Mouse (Mus musculus) midbrain, embryonic 14.5 days (tissue): ENCODE measurements at regions not wholly inside any gene's neighbourhood (a gene's known extent, or its start where the extent isn't known, plus 50 kb on each side); places are given as distances from the start of the nearest gene placed in this dataset.

Experiments used
- ATAC-seq: fragments of 200-750 bp; cut with Nextera tagmentation; 2 replicates; pipeline ENCODE4 v1.8.0; 2017; ENCODE audit warnings: moderate number of reproducible peaks, moderate library complexity; ENCODE audit not compliant: low FRiP score, low TSS enrichment
- DNase-seq: peaks from one replicate; pipeline ENCODE4 v3.0.0-alpha.2; 2015
- H3K27ac ChIP-seq: fragments of 300-500 bp; sonication (generic); replicated peaks from 2 replicates; pipeline ENCODE4 v1.5.1; 2014; ENCODE audit warnings: mild to moderate bottlenecking, low read depth, low read length, moderate library complexity
- H3K27me3 ChIP-seq: fragments of 300-500 bp; sonication (generic); 2 replicates; pipeline ENCODE4 v1.6.1; 2014; ENCODE audit warnings: low read length, control low read depth, mixed read lengths; ENCODE audit not compliant: control insufficient read depth, insufficient read depth
- H3K36me3 ChIP-seq: fragments of 300-500 bp; sonication (generic); 2 replicates; pipeline ENCODE4 v1.6.1; 2014; ENCODE audit warnings: low read length, control low read depth; ENCODE audit not compliant: control insufficient read depth, insufficient read depth
- H3K4me1 ChIP-seq: fragments of 300-500 bp; sonication (generic); 2 replicates; pipeline ENCODE4 v1.6.1; 2014; ENCODE audit warnings: mild to moderate bottlenecking, antibody characterized with exemption, low read length, control low read depth; ENCODE audit not compliant: control insufficient read depth, insufficient read depth
- H3K4me2 ChIP-seq: fragments of 300-500 bp; sonication (generic); 2 replicates; pipeline ENCODE4 v1.6.1; 2014; ENCODE audit warnings: mild to moderate bottlenecking, low read length, moderate library complexity
- H3K4me3 ChIP-seq: fragments of 300-500 bp; sonication (generic); replicated peaks from 2 replicates; pipeline ENCODE4 v1.5.1; 2014; ENCODE audit warnings: low read depth, low read length
- H3K9ac ChIP-seq: fragments of 300-500 bp; sonication (generic); replicated peaks from 2 replicates; pipeline ENCODE4 v1.6.1; 2014; ENCODE audit warnings: mild to moderate bottlenecking, low read length, moderate library complexity
- H3K9me3 ChIP-seq: fragments of 300-500 bp; sonication (generic); 2 replicates; pipeline ENCODE4 v1.6.1; 2016; ENCODE audit warnings: low read length, control low read depth, mixed read lengths; ENCODE audit not compliant: control insufficient read depth
- WGBS: fragments of 180-500 bp; shearing (Covaris S2); extraction: QIAGEN DNeasy Blood & Tissue Kit; methylation state at CpG from one replicate; pipeline ENCODE4 v1.1.7; 2014; 5-methylcytosine and 5-hydroxymethylcytosine counted together

DNA sequence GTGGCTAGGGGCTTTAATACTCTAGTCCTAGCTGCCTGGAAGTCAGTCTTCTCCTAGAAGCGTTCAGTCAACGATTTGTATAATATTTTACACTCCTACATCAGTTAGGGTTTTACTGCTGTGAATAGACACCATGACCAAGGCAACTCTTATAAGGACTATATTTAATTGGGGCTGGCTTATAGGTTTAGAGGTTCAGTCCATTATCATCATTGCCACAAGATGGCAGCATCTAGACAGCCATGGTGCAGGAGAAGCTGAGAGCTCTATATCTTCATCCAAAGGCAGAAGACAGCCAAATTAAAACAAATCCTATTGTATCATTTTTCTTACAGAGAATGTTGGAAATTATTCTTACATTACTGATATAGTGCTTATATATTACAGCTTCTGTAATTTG lies 167.0 kb upstream of the Ndn start:
- Histone ChIP-seq H3K9me3 (no peaks in the 10 kb centered on the region), H3K36me3 (peaks cover 12% of the 10 kb centered on the region; the same call in 1 of the 2 replicates), H3K9ac (no peak overlapping the region), H3K27me3 (no peaks in the 10 kb centered on the region), H3K4me2 (no peak overlapping the region), H3K4me1 (no peaks in the 10 kb centered on the region), H3K4me3 (no peak overlapping the region), H3K27ac (no peak overlapping the region)
- ATAC-seq, result no peak
- DNase-seq, result peak; percentile 51
- WGBS, result 50% methylated on average over 2 of the region's 2 CpGs

DNA sequence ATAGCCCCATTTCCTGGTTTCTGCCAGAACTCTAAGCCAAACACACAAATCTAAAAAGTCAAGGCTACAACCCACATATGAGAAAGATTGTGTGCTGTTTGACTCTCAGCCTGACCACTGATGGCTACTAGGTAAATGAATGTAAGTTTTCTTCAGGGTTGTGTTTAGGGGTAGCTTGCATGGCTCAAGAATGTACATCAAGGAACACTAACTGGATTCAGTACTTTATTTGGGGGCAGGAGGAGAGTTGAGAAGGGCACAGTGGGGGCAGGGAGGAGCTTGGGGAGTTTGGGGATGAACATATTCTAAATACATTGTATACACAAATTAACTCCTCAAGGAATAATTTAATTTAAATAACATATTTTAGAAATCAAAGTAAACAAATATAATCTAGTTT lies 137.8 kb upstream of the Ndn start:
- Histone ChIP-seq H3K4me1 (0 out of 2 replicates have a peak, but pooled peaks cover 3% of the 10 kb centered on the region), H3K4me3 (peak overlapping the region; percentile 31), H3K27ac (no peak overlapping the region), H3K27me3 (no peaks in the 10 kb centered on the region), H3K36me3 (peaks cover 16% of the 10 kb centered on the region), H3K4me2 (peak overlapping the region; percentile 59), H3K9me3 (no peaks in the 10 kb centered on the region), H3K9ac (no peak overlapping the region)
- no peak for ATAC-seq
- DNase-seq, result peak; percentile 9

DNA sequence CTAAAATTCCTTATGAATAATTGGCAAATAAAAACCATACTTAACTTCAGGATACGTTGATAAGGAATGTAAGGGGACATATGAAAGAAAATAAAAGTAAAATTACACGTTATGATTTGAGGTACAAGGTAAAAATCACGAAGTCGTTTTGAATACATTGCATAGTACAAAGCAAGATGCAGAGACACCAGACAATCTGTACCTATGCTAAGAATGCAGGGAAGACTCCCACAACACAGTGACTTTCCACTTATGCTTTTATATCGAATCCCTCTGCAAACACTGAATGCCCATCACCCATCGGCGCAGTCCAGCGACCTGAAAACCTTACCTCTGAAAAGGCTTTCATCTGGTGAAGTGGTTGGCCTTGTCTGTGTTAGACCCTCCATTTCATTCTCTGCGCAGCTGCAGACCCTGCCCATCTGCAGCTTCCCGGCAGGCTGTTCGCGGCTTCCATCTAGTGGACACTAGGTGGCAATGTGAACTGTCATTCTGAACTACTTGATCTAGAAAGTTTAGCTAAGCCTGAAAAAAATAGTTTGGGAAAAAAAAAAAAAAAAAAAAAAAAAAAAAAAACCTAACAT lies 137.2 kb upstream of the Ndn start:
- peak overlapping the region; percentile 57; the same call in 1 of the 2 replicates for H3K9ac ChIP-seq
- H3K4me1 ChIP-seq, result 0 out of 2 replicates have a peak, but pooled peaks cover 3% of the 10 kb centered on the region
- H3K27ac ChIP-seq, result no peak overlapping the region; the same call in 1 of the 2 replicates
- H3K27me3 ChIP-seq, result no peaks in the 10 kb centered on the region
- H3K9me3 ChIP-seq, result no peaks in the 10 kb centered on the region
- peak overlapping the region; percentile 37 for H3K4me2 ChIP-seq
- 32% methylated on average over 12 of the region's 12 CpGs for WGBS
- peak overlapping the region; percentile 44 for H3K4me3 ChIP-seq
- DNase-seq (peak; percentile 87), ATAC-seq (peak; percentile 74; the same call in 1 of the 2 replicates)
- peaks cover 10% of the 10 kb centered on the region; the same call in 1 of the 2 replicates for H3K36me3 ChIP-seq

DNA sequence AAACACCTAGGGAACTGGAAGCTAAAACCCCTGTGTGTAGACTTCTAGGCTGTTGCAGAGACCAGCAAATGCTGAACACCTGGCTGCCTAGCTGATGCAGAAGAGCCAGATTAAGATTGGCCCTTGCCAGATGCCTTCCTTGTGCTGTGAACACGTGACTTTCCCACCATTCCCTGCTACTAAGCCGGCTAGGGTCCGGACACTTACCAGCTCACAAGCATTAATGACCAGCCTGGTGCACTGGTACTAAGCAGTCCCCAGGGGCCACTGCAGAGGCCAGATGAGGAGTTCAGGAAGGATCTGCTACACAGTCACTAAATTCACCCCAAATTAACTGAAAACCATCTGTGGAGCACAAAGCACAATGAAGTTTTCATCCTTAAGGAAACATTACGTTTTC lies 121.2 kb upstream of the Ndn start:
- DNase-seq, result peak; percentile 31
- 28% methylated on average over 4 of the region's 4 CpGs for WGBS

DNA sequence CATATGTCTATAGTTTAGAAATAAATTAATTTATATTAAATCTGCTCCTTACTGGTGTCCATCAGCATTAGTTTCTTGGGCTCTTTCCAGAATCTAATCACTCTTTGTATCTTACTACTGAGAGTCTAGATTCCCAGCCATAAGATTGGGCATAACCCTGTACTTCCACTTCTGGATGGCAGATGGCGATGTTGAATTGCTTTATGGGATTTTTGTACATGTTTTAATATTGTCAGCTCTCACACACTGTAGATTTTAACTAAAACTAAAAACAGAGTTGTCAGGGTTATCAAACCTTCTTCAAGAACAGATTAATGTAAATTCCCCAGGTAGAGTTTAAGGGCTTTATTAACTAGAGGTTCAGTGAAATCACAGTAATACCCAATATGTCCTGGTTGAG lies 118.6 kb upstream of the Ndn start:
- ATAC-seq (no peak), DNase-seq (peak; percentile 79)
- H3K36me3 ChIP-seq, result no peaks in the 10 kb centered on the region
- WGBS, result 6% methylated on average over 1 of the region's 1 CpGs
- no peak overlapping the region for H3K4me2 ChIP-seq
- no peak overlapping the region for H3K27ac ChIP-seq
- no peak overlapping the region for H3K4me3 ChIP-seq
- H3K9ac ChIP-seq, result no peak overlapping the region
- H3K9me3 ChIP-seq, result no peaks in the 10 kb centered on the region
- no peaks in the 10 kb centered on the region for H3K27me3 ChIP-seq
- peaks cover 3% of the 10 kb centered on the region; the same call in 1 of the 2 replicates for H3K4me1 ChIP-seq

More for the DNA sequence above, 121.2 kb upstream of the Ndn start:
- Histone ChIP-seq H3K4me2 (0 out of 2 replicates have a peak overlapping the region, but pooled peaks have one; percentile 14), H3K27ac (no peak overlapping the region), H3K9ac (no peak overlapping the region), H3K9me3 (no peaks in the 10 kb centered on the region), H3K4me1 (no peaks in the 10 kb centered on the region), H3K4me3 (no peak overlapping the region), H3K27me3 (no peaks in the 10 kb centered on the region), H3K36me3 (no peaks in the 10 kb centered on the region)
- no peak for ATAC-seq

DNA sequence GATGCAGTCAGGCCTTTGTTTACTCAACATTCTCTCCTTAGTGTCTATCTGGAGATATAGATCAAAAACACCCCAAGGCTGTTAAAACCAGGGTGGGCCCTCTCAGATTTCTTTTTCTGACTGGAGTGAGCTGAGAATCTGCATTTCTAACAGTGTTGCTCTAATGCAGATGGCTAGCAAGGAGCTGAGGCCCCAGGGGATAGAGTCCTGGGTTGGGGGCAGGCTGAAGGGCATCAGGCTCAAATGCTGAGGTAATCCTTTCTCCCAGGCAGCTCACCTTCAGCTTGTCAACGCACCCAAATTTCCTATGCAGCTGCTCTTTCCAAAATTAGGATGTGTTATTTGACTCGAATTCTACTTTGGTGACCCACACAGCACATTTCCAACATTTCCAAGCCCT lies 115.7 kb upstream of the Ndn start:
- WGBS, result 12% methylated on average over 2 of the region's 2 CpGs
- Histone ChIP-seq H3K4me3 (no peak overlapping the region), H3K36me3 (no peaks in the 10 kb centered on the region), H3K9me3 (no peaks in the 10 kb centered on the region), H3K27me3 (no peaks in the 10 kb centered on the region), H3K9ac (no peak overlapping the region), H3K27ac (peak overlapping the region; percentile 22; the same call in 1 of the 2 replicates), H3K4me2 (peak overlapping the region; percentile 39), H3K4me1 (peaks cover 6% of the 10 kb centered on the region; the same call in 1 of the 2 replicates)
- ATAC-seq (peak; percentile 35; the same call in 1 of the 2 replicates), DNase-seq (no peak)

DNA sequence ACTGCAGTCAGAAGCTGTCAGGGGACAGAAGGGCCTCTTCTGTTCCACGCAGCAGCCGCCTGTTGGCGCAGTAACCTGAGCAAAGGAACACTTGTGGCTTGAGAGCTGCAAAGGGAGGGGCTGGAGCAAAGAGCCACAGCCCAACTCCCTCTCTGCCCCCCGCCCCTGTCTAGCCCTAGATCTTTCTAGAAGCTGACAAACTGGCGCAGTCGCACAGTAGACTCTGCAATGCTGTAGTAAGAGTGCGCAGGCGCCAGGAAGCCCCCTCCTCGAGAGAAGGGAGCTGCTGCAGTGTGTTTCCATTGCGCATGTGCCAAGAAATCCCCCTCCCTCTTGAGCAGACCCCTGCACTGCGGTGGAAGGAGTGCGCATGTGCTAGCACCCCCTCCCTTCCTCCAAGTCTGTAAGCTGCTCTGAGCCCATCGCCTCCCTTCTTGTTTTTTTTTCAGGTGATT lies 115.2 kb upstream of the Ndn start:
- peak; percentile 91 for ATAC-seq
- no peak overlapping the region for H3K9ac ChIP-seq
- no peaks in the 10 kb centered on the region for H3K36me3 ChIP-seq
- H3K27me3 ChIP-seq, result no peaks in the 10 kb centered on the region
- WGBS, result 22% methylated on average over 13 of the region's 13 CpGs
- peak overlapping the region; percentile 63 for H3K27ac ChIP-seq
- no peaks in the 10 kb centered on the region for H3K9me3 ChIP-seq
- H3K4me2 ChIP-seq, result peak overlapping the region; percentile 39
- H3K4me3 ChIP-seq, result no peak overlapping the region
- DNase-seq, result peak; percentile 92
- peaks cover 6% of the 10 kb centered on the region; the same call in 1 of the 2 replicates for H3K4me1 ChIP-seq

DNA sequence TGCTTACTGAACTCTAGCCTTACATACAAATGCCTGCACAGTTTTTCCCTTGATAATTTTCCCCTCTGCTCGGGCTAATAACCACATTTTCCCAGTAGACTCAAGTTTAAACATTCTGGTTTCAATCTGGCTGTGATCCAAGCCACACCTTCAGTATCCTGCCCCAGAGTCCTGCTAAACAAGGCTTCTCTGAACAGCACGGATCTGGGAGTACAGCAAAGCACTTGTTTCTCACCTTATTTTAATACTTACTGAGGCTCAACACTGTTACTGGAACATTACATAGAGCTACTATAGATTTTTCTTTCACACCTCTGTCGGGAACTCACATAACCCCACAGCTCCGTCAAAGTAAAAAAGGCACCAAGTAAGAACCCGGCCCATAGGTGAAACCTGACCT lies 114.3 kb upstream of the Ndn start:
- no peak overlapping the region for H3K4me2 ChIP-seq
- no peaks in the 10 kb centered on the region for H3K27me3 ChIP-seq
- no peak overlapping the region for H3K4me3 ChIP-seq
- H3K9ac ChIP-seq, result no peak overlapping the region
- no peaks in the 10 kb centered on the region for H3K9me3 ChIP-seq
- no peak for ATAC-seq
- peaks cover 6% of the 10 kb centered on the region; the same call in 1 of the 2 replicates for H3K4me1 ChIP-seq
- no peaks in the 10 kb centered on the region for H3K36me3 ChIP-seq
- H3K27ac ChIP-seq, result peak overlapping the region; percentile 63
- WGBS, result 63% methylated on average over 5 of the region's 5 CpGs
- peak; percentile 11 for DNase-seq

- Histone ChIP-seq H3K9ac (no peak overlapping the region), H3K27me3 (no peaks in the 10 kb centered on the region), H3K36me3 (no peaks in the 10 kb centered on the region), H3K27ac (peak overlapping the region; percentile 16; the same call in 1 of the 2 replicates), H3K9me3 (no peaks in the 10 kb centered on the region), H3K4me1 (peaks cover 6% of the 10 kb centered on the region; the same call in 1 of the 2 replicates), H3K4me2 (no peak overlapping the region), H3K4me3 (no peak overlapping the region)
- WGBS, result 62% methylated on average over 6 of the region's 6 CpGs
- ATAC-seq, result no peak
- DNase-seq, result peak; percentile 74
Measured at GRCm38 (mm10) chr7:62234037-62234436, 112.3 kb upstream of the Ndn start.
